Mouse (Mus musculus) CD4-positive naive resting alpha-beta T cell, adult 57 days (primary cell): ENCODE results near the gene Grpr. TPM values are rescaled to one million over a fixed set of nuclear protein-coding genes. Genes with fewer than 3 reads are reported as not detected.

Experiments
- total RNA-seq: library from RNA; stranded (reverse); gene quantifications from one replicate; pipeline ENCODE4 v1.2.4, GENCODE M21; 2023

Gene Grpr
- total RNA-seq: not detected

GRCm38 (mm10) chrX:163549666-163550065 lies at the start of gene Grpr:
Gene Grpr, minus strand, starts transcription at chrX:163549677.

Other genes with a start within 250 kb of the Grpr start
- gene Rnf138rt1, start 211.7 kb upstream of the Grpr start, total RNA-seq: not detected